Mouse (Mus musculus): ENCODE data around the gene Fam222a.

Fam222a gene

GRCm38 (mm10) chr5:114651449-114651848, 83.6 kb downstream of the Fam222a start:
- H3K9me3 ChIP-seq (ENCODE audit: low read length), result no peaks in the 10 kb centered on the region
- TF ChIP-seq NANOG (IDR thresholded peaks at IDR 0.05; ENCODE audit: borderline replicate concordance, low read length) (no peak), POU5F1 (IDR thresholded peaks at IDR 0.05; ENCODE audit: borderline replicate concordance, low read length) (no peak), CTCF (conservative IDR thresholded peaks at IDR 0.05; ENCODE audit: low read length) (no peak)
- 0 out of 2 replicates have a peak overlapping the region, but pooled peaks have one; percentile 10 for H3K4me3 ChIP-seq (replicated peaks; ENCODE audit: low read length)
- H3K4me1 ChIP-seq (replicated peaks; ENCODE audit: low read depth, low read length), result peaks cover 35% of the 10 kb centered on the region
- H3K27me3 ChIP-seq (ENCODE audit: insufficient read depth, low read length), result peaks cover 51% of the 10 kb centered on the region
- H3K36me3 ChIP-seq (ENCODE audit: insufficient read depth, low read length), result peaks cover 1% of the 10 kb centered on the region; the same call in 1 of the 2 replicates

GRCm38 (mm10) chr5:114653656-114654437, 86.0 kb downstream of the Fam222a start:
- TF ChIP-seq NANOG (IDR thresholded peaks at IDR 0.05; ENCODE audit: borderline replicate concordance, low read length), result no peak
- peaks cover 24% of the 10 kb centered on the region for H3K4me1 ChIP-seq (replicated peaks; ENCODE audit: low read depth, low read length)
- peaks cover 4% of the 10 kb centered on the region; the same call in 1 of the 2 replicates for H3K36me3 ChIP-seq (ENCODE audit: insufficient read depth, low read length)
- no peaks in the 10 kb centered on the region for H3K9me3 ChIP-seq (ENCODE audit: low read length)
- no peak overlapping the region for H3K4me3 ChIP-seq (replicated peaks; ENCODE audit: low read length)
- peaks cover 68% of the 10 kb centered on the region for H3K27me3 ChIP-seq (ENCODE audit: insufficient read depth, low read length)

GRCm38 (mm10) chr5:114655721-114656120, 87.9 kb downstream of the Fam222a start:
- Histone ChIP-seq H3K4me3 (replicated peaks; ENCODE audit: low read length) (no peak overlapping the region), H3K27me3 (ENCODE audit: insufficient read depth, low read length) (peaks cover 76% of the 10 kb centered on the region), H3K9me3 (ENCODE audit: low read length) (no peaks in the 10 kb centered on the region), H3K36me3 (ENCODE audit: insufficient read depth, low read length) (peaks cover 4% of the 10 kb centered on the region; the same call in 1 of the 2 replicates), H3K4me1 (replicated peaks; ENCODE audit: low read depth, low read length) (peaks cover 23% of the 10 kb centered on the region)
- no peak for TF ChIP-seq CTCF (conservative IDR thresholded peaks at IDR 0.05; ENCODE audit: low read length)
- no peak for TF ChIP-seq POU5F1 (IDR thresholded peaks at IDR 0.05; ENCODE audit: borderline replicate concordance, low read length)
- TF ChIP-seq NANOG (IDR thresholded peaks at IDR 0.05; ENCODE audit: borderline replicate concordance, low read length), result no peak

- no peak overlapping the region for H3K4me3 ChIP-seq (replicated peaks; ENCODE audit: low read length)
- H3K9me3 ChIP-seq (ENCODE audit: low read length), result 0 out of 2 replicates have a peak, but pooled peaks cover under 1% of the 10 kb centered on the region
- peaks cover 73% of the 10 kb centered on the region for H3K27me3 ChIP-seq (ENCODE audit: insufficient read depth, low read length)
- peaks cover 4% of the 10 kb centered on the region; the same call in 1 of the 2 replicates for H3K36me3 ChIP-seq (ENCODE audit: insufficient read depth, low read length)
- H3K4me1 ChIP-seq (replicated peaks; ENCODE audit: low read depth, low read length), result peaks cover 18% of the 10 kb centered on the region
- TF ChIP-seq POU5F1 (IDR thresholded peaks at IDR 0.05; ENCODE audit: borderline replicate concordance, low read length), result no peak
- TF ChIP-seq NANOG (IDR thresholded peaks at IDR 0.05; ENCODE audit: borderline replicate concordance, low read length), result no peak
- no peak for TF ChIP-seq CTCF (conservative IDR thresholded peaks at IDR 0.05; ENCODE audit: low read length)
Measured at GRCm38 (mm10) chr5:114656305-114656704, 88.5 kb downstream of the Fam222a start.

- H3K9me3 ChIP-seq (ENCODE audit: low read length), result peaks cover 4% of the 10 kb centered on the region; the same call in 1 of the 2 replicates
- H3K4me3 ChIP-seq (replicated peaks; ENCODE audit: low read length), result peak overlapping the region; percentile 78
- H3K27me3 ChIP-seq (ENCODE audit: insufficient read depth, low read length), result peaks cover 66% of the 10 kb centered on the region
- H3K4me1 ChIP-seq (replicated peaks; ENCODE audit: low read depth, low read length), result peaks cover 19% of the 10 kb centered on the region
- no peak for TF ChIP-seq POU5F1 (IDR thresholded peaks at IDR 0.05; ENCODE audit: borderline replicate concordance, low read length)
- TF ChIP-seq CTCF (conservative IDR thresholded peaks at IDR 0.05; ENCODE audit: low read length), result no peak
- TF ChIP-seq NANOG (IDR thresholded peaks at IDR 0.05; ENCODE audit: borderline replicate concordance, low read length), result no peak
- peaks cover 4% of the 10 kb centered on the region; the same call in 1 of the 2 replicates for H3K36me3 ChIP-seq (ENCODE audit: insufficient read depth, low read length)
Measured at GRCm38 (mm10) chr5:114657426-114657825, 89.6 kb downstream of the Fam222a start.

GRCm38 (mm10) chr5:114658255-114658654, 90.4 kb downstream of the Fam222a start, which contains the start of gene Trpv4:
TSS of gene Trpv4 (minus strand) at chr5:114658421.
- peak within 1 kb of the TSS; percentile 78 for H3K4me3 ChIP-seq (replicated peaks; ENCODE audit: low read length)

GRCm38 (mm10) chr5:114661029-114661428, 93.2 kb downstream of the Fam222a start:
- Histone ChIP-seq H3K9me3 (ENCODE audit: low read length) (peaks cover 4% of the 10 kb centered on the region; the same call in 1 of the 2 replicates), H3K36me3 (ENCODE audit: insufficient read depth, low read length) (peaks cover 4% of the 10 kb centered on the region; the same call in 1 of the 2 replicates), H3K4me3 (replicated peaks; ENCODE audit: low read length) (no peak overlapping the region), H3K4me1 (replicated peaks; ENCODE audit: low read depth, low read length) (peaks cover 52% of the 10 kb centered on the region), H3K27me3 (ENCODE audit: insufficient read depth, low read length) (peaks cover 38% of the 10 kb centered on the region)
- TF ChIP-seq POU5F1 (IDR thresholded peaks at IDR 0.05; ENCODE audit: borderline replicate concordance, low read length), result no peak
- TF ChIP-seq CTCF (conservative IDR thresholded peaks at IDR 0.05; ENCODE audit: low read length), result no peak
- no peak for TF ChIP-seq NANOG (IDR thresholded peaks at IDR 0.05; ENCODE audit: borderline replicate concordance, low read length)

More at GRCm38 (mm10) chr5:114658255-114658654, 90.4 kb downstream of the Fam222a start, which contains the start of gene Trpv4:
- no peak for TF ChIP-seq NANOG (IDR thresholded peaks at IDR 0.05; ENCODE audit: borderline replicate concordance, low read length)
- TF ChIP-seq CTCF (conservative IDR thresholded peaks at IDR 0.05; ENCODE audit: low read length), result no peak
- TF ChIP-seq POU5F1 (IDR thresholded peaks at IDR 0.05; ENCODE audit: borderline replicate concordance, low read length), result no peak
- Histone ChIP-seq H3K27me3 (ENCODE audit: insufficient read depth, low read length) (peaks cover 59% of the 10 kb centered on the region), H3K4me1 (replicated peaks; ENCODE audit: low read depth, low read length) (peaks cover 27% of the 10 kb centered on the region), H3K36me3 (ENCODE audit: insufficient read depth, low read length) (peaks cover 4% of the 10 kb centered on the region; the same call in 1 of the 2 replicates), H3K9me3 (ENCODE audit: low read length) (peaks cover 4% of the 10 kb centered on the region; the same call in 1 of the 2 replicates)
